Mouse (Mus musculus): ENCODE results near the gene Trpm4. TPM values are rescaled to one million over a fixed set of nuclear protein-coding genes. Genes with fewer than 3 reads are reported as not detected.
A peak's percentile ranks its signal among the peaks of the same experiment; 100 is the strongest.

Trpm4 gene
- polyA plus RNA-seq, 1 experiment from 2014 or later: 3.9 TPM

DNA sequence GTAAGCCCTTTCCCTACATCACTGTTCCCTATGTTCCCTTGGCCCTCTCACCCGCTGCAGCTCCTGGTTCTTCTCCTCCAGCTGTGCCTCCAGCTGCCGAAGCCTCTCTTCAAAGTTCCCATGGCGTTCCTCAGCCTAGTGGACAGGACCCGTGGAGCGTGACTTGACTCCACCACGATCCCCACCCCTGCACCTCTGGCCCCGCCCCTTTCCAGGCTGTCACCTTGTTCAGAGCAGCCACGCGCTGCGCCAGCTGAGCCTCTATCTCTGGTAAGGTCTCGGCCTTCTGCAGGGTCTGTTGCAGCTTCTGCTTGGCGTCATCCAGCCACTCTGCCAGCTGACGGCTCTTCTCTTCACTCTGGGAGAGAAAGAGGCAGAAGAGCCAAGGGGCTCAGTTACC is 22.5 kb upstream of the Trpm4 start:
- Histone ChIP-seq H3K4me1 (replicated peaks; ENCODE audit: control insufficient read depth, insufficient read depth, low read length) (peaks cover 4% of the 10 kb centered on the region; the same call in 1 of the 2 replicates), H3K9me3 (ENCODE audit: control insufficient read depth, low read length) (no peaks in the 10 kb centered on the region), H3K4me2 (no peak overlapping the region), H3K4me3 (ENCODE audit: low read depth, low read length) (no peak overlapping the region), H3K27ac (ENCODE audit: low read depth, low read length) (no peak overlapping the region), H3K27me3 (replicated peaks; ENCODE audit: control insufficient read depth, insufficient read depth, low read length) (peaks cover 37% of the 10 kb centered on the region), H3K36me3 (ENCODE audit: control insufficient read depth, insufficient read depth, low read length) (no peaks in the 10 kb centered on the region), H3K9ac (ENCODE audit: low read depth, low read length) (no peak overlapping the region)
- ATAC-seq (replicated peaks; ENCODE audit: low FRiP score) (no peak), DNase-seq (ENCODE audit: low spot score) (no peak)
- WGBS: 41% methylated on average over 13 of the region's 13 CpGs

- DNase-seq (ENCODE audit: low spot score): no peak
- H3K27me3 ChIP-seq (replicated peaks; ENCODE audit: control insufficient read depth, insufficient read depth, low read length): peaks cover 33% of the 10 kb centered on the region
These were observed 21.9 kb upstream of the Trpm4 start for GRCm38 (mm10) chr7:45355318-45356020.

GRCm38 (mm10) chr7:45353041-45353440 is 19.5 kb upstream of the Trpm4 start:
- ATAC-seq (replicated peaks; ENCODE audit: low FRiP score): no peak
- 23% methylated on average over 5 of the region's 5 CpGs for WGBS
- H3K27me3 ChIP-seq (replicated peaks; ENCODE audit: control insufficient read depth, insufficient read depth, low read length): peaks cover 22% of the 10 kb centered on the region

More at GRCm38 (mm10) chr7:45355318-45356020, 21.9 kb upstream of the Trpm4 start:
- Histone ChIP-seq H3K4me2 (no peak overlapping the region; the same call in 1 of the 2 replicates), H3K27ac (ENCODE audit: low read depth, low read length) (no peak overlapping the region), H3K4me1 (replicated peaks; ENCODE audit: control insufficient read depth, insufficient read depth, low read length) (no peaks in the 10 kb centered on the region), H3K4me3 (ENCODE audit: low read depth, low read length) (no peak overlapping the region), H3K9me3 (ENCODE audit: control insufficient read depth, low read length) (no peaks in the 10 kb centered on the region), H3K9ac (ENCODE audit: low read depth, low read length) (no peak overlapping the region), H3K36me3 (ENCODE audit: control insufficient read depth, insufficient read depth, low read length) (no peaks in the 10 kb centered on the region)
- ATAC-seq (replicated peaks; ENCODE audit: low FRiP score): peak; percentile 56; the same call in 1 of the 2 replicates
- WGBS: 60% methylated on average over 15 of the region's 15 CpGs

GRCm38 (mm10) chr7:45346905-45347304 is 13.3 kb upstream of the Trpm4 start:
- no peak for DNase-seq (ENCODE audit: low spot score)
- H3K4me3 ChIP-seq (ENCODE audit: low read depth, low read length): no peak overlapping the region
- H3K4me2 ChIP-seq: no peak overlapping the region
- ATAC-seq (replicated peaks; ENCODE audit: low FRiP score): no peak
- H3K9me3 ChIP-seq (ENCODE audit: control insufficient read depth, low read length): no peaks in the 10 kb centered on the region
- no peaks in the 10 kb centered on the region for H3K36me3 ChIP-seq (ENCODE audit: control insufficient read depth, insufficient read depth, low read length)
- no peak overlapping the region for H3K27ac ChIP-seq (ENCODE audit: low read depth, low read length)
- no peaks in the 10 kb centered on the region for H3K4me1 ChIP-seq (replicated peaks; ENCODE audit: control insufficient read depth, insufficient read depth, low read length)
- H3K27me3 ChIP-seq (replicated peaks; ENCODE audit: control insufficient read depth, insufficient read depth, low read length): peaks cover 3% of the 10 kb centered on the region
- H3K9ac ChIP-seq (ENCODE audit: low read depth, low read length): no peak overlapping the region
- 64% methylated on average over 13 of the region's 13 CpGs for WGBS

More at GRCm38 (mm10) chr7:45353041-45353440, 19.5 kb upstream of the Trpm4 start:
- H3K27ac ChIP-seq (ENCODE audit: low read depth, low read length): no peak overlapping the region
- no peaks in the 10 kb centered on the region for H3K4me1 ChIP-seq (replicated peaks; ENCODE audit: control insufficient read depth, insufficient read depth, low read length)
- no peaks in the 10 kb centered on the region for H3K9me3 ChIP-seq (ENCODE audit: control insufficient read depth, low read length)
- no peak overlapping the region for H3K4me2 ChIP-seq
- H3K36me3 ChIP-seq (ENCODE audit: control insufficient read depth, insufficient read depth, low read length): no peaks in the 10 kb centered on the region
- DNase-seq (ENCODE audit: low spot score): no peak
- no peak overlapping the region for H3K4me3 ChIP-seq (ENCODE audit: low read depth, low read length)
- H3K9ac ChIP-seq (ENCODE audit: low read depth, low read length): no peak overlapping the region

- Histone ChIP-seq H3K27ac (ENCODE audit: low read depth, low read length) (no peak overlapping the region), H3K27me3 (replicated peaks; ENCODE audit: control insufficient read depth, insufficient read depth, low read length) (peaks cover 6% of the 10 kb centered on the region; the same call in 1 of the 2 replicates), H3K36me3 (ENCODE audit: control insufficient read depth, insufficient read depth, low read length) (no peaks in the 10 kb centered on the region), H3K4me1 (replicated peaks; ENCODE audit: control insufficient read depth, insufficient read depth, low read length) (peaks cover 25% of the 10 kb centered on the region), H3K9me3 (ENCODE audit: control insufficient read depth, low read length) (no peaks in the 10 kb centered on the region), H3K4me2 (no peak overlapping the region), H3K4me3 (ENCODE audit: low read depth, low read length) (no peak overlapping the region), H3K9ac (ENCODE audit: low read depth, low read length) (no peak overlapping the region)
- ATAC-seq (replicated peaks; ENCODE audit: low FRiP score) (no peak), DNase-seq (ENCODE audit: low spot score) (no peak)
- WGBS: 22% methylated on average over 13 of the region's 13 CpGs
These were observed 10.0 kb upstream of the Trpm4 start for GRCm38 (mm10) chr7:45343543-45343942.

- H3K4me3 ChIP-seq (ENCODE audit: low read depth, low read length): no peak overlapping the region
- peaks cover 33% of the 10 kb centered on the region for H3K4me1 ChIP-seq (replicated peaks; ENCODE audit: control insufficient read depth, insufficient read depth, low read length)
- WGBS: 85% methylated on average over 11 of the region's 11 CpGs
- no peak overlapping the region for H3K27ac ChIP-seq (ENCODE audit: low read depth, low read length)
- H3K36me3 ChIP-seq (ENCODE audit: control insufficient read depth, insufficient read depth, low read length): no peaks in the 10 kb centered on the region
- no peak for DNase-seq (ENCODE audit: low spot score)
- no peaks in the 10 kb centered on the region for H3K9me3 ChIP-seq (ENCODE audit: control insufficient read depth, low read length)
- H3K27me3 ChIP-seq (replicated peaks; ENCODE audit: control insufficient read depth, insufficient read depth, low read length): peaks cover 20% of the 10 kb centered on the region
- no peak overlapping the region for H3K9ac ChIP-seq (ENCODE audit: low read depth, low read length)
- no peak for ATAC-seq (replicated peaks; ENCODE audit: low FRiP score)
- H3K4me2 ChIP-seq: no peak overlapping the region
These were observed 8.5 kb upstream of the Trpm4 start for GRCm38 (mm10) chr7:45342081-45342480.

DNA sequence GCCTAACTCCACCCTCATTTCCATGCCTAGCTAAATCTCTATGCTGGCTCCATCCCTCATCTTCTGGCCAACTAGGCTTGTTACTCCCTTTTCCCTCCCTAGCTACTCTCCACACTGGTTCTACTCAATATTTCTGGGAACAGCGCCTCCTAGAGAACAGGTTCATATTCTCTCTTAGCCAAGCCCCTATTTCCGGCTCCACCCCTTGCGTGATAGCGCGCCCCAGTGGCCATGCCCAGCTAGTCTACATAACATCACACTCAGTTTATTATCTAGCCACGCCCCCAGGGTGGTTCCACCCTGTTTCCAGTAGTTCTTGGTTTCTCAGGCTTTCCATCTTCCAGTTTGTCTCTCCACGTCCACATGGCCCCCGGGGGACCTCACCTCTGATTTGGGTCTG is 7.7 kb upstream of the Trpm4 start:
- DNase-seq (ENCODE audit: low spot score) (peak; percentile 77), ATAC-seq (replicated peaks; ENCODE audit: low FRiP score) (peak; percentile 56)
- Histone ChIP-seq H3K9ac (ENCODE audit: low read depth, low read length) (no peak overlapping the region), H3K4me2 (peak overlapping the region; percentile 98), H3K4me3 (ENCODE audit: low read depth, low read length) (peak overlapping the region; percentile 60), H3K36me3 (ENCODE audit: control insufficient read depth, insufficient read depth, low read length) (no peaks in the 10 kb centered on the region), H3K9me3 (ENCODE audit: control insufficient read depth, low read length) (no peaks in the 10 kb centered on the region), H3K4me1 (replicated peaks; ENCODE audit: control insufficient read depth, insufficient read depth, low read length) (peaks cover 33% of the 10 kb centered on the region), H3K27ac (ENCODE audit: low read depth, low read length) (no peak overlapping the region), H3K27me3 (replicated peaks; ENCODE audit: control insufficient read depth, insufficient read depth, low read length) (peaks cover 24% of the 10 kb centered on the region)
- WGBS: 3% methylated on average over 8 of the region's 8 CpGs

GRCm38 (mm10) chr7:45340669-45341068 is 7.1 kb upstream of the Trpm4 start:
- Histone ChIP-seq H3K27me3 (replicated peaks; ENCODE audit: control insufficient read depth, insufficient read depth, low read length) (peaks cover 24% of the 10 kb centered on the region), H3K4me3 (ENCODE audit: low read depth, low read length) (peak overlapping the region; percentile 60), H3K4me2 (peak overlapping the region; percentile 98), H3K9ac (ENCODE audit: low read depth, low read length) (peak overlapping the region; percentile 73; the same call in 1 of the 2 replicates), H3K4me1 (replicated peaks; ENCODE audit: control insufficient read depth, insufficient read depth, low read length) (peaks cover 33% of the 10 kb centered on the region), H3K27ac (ENCODE audit: low read depth, low read length) (0 out of 2 replicates have a peak overlapping the region, but pooled peaks have one; percentile 13), H3K36me3 (ENCODE audit: control insufficient read depth, insufficient read depth, low read length) (no peaks in the 10 kb centered on the region), H3K9me3 (ENCODE audit: control insufficient read depth, low read length) (no peaks in the 10 kb centered on the region)
- peak; percentile 59 for DNase-seq (ENCODE audit: low spot score)
- ATAC-seq (replicated peaks; ENCODE audit: low FRiP score): peak; percentile 32
- WGBS: 0% methylated on average over 11 of the region's 11 CpGs

GRCm38 (mm10) chr7:45340066-45340442 is 6.5 kb upstream of the Trpm4 start:
- Histone ChIP-seq H3K4me3 (ENCODE audit: low read depth, low read length) (peak overlapping the region; percentile 60), H3K27me3 (replicated peaks; ENCODE audit: control insufficient read depth, insufficient read depth, low read length) (peaks cover 24% of the 10 kb centered on the region), H3K4me1 (replicated peaks; ENCODE audit: control insufficient read depth, insufficient read depth, low read length) (peaks cover 33% of the 10 kb centered on the region), H3K4me2 (peak overlapping the region; percentile 98), H3K9me3 (ENCODE audit: control insufficient read depth, low read length) (no peaks in the 10 kb centered on the region), H3K27ac (ENCODE audit: low read depth, low read length) (no peak overlapping the region), H3K9ac (ENCODE audit: low read depth, low read length) (peak overlapping the region; percentile 73), H3K36me3 (ENCODE audit: control insufficient read depth, insufficient read depth, low read length) (no peaks in the 10 kb centered on the region)
- ATAC-seq (replicated peaks; ENCODE audit: low FRiP score) (no peak), DNase-seq (ENCODE audit: low spot score) (no peak)
- WGBS: 3% methylated on average over 11 of the region's 11 CpGs

Data from liver, embryonic 11.5 days (tissue).